Mouse (Mus musculus) spleen, adult 2 months (tissue): ENCODE results near the gene Rnasel. TPM values are rescaled to one million over a fixed set of nuclear protein-coding genes. Genes with fewer than 3 reads are reported as not detected.
A peak's percentile ranks its signal among the peaks of the same experiment; 100 is the strongest.

Experiments
- DNase-seq, 2 experiments: peaks; one replicate each; pipeline versions ENCODE4 v3.0.0 to v3.0.0-alpha.2; 2012 to 2021; ENCODE audit warnings: low spot score in 2 of 2, low read depth in 1 of 2
- H3K27ac ChIP-seq: fragments of 200-500 bp; 2 replicates; pipeline ENCODE4 v1.5.1; 2012; ENCODE audit warnings: low read length, inconsistent platforms; ENCODE audit not compliant: insufficient read depth
- H3K27me3 ChIP-seq: fragments of 200-500 bp; 2 replicates; pipeline ENCODE4 v1.6.1; 2012; ENCODE audit warnings: mild to moderate bottlenecking, moderate library complexity, low read length, inconsistent platforms; ENCODE audit not compliant: control insufficient read depth, insufficient read depth
- H3K36me3 ChIP-seq: fragments of 200-500 bp; 2 replicates; pipeline ENCODE4 v1.6.1; 2012; ENCODE audit warnings: mild to moderate bottlenecking, low read length, inconsistent platforms; ENCODE audit not compliant: control insufficient read depth, insufficient read depth
- H3K4me1 ChIP-seq: fragments of 200-500 bp; 2 replicates; pipeline ENCODE4 v1.6.1; 2011; ENCODE audit warnings: inconsistent platforms; ENCODE audit not compliant: control insufficient read depth, insufficient read depth, insufficient read length
- H3K4me3 ChIP-seq: fragments of 200-500 bp; 2 replicates; pipeline ENCODE4 v1.5.1; 2011; ENCODE audit warnings: mild to moderate bottlenecking, inconsistent platforms; ENCODE audit not compliant: insufficient read depth, insufficient read length; ENCODE audit errors: extremely low read depth
- CTCF ChIP-seq: fragments of 200-500 bp; IDR thresholded peaks from 2 replicates; pipeline ENCODE4 v1.5.1; 2011; ENCODE audit warnings: mild to moderate bottlenecking, inconsistent platforms; ENCODE audit not compliant: insufficient read depth, insufficient read length, insufficient replicate concordance; ENCODE audit errors: extremely low read depth
- POLR2A ChIP-seq: fragments of 200-500 bp; IDR thresholded peaks from 2 replicates; pipeline ENCODE4 v1.6.1; 2011; ENCODE audit warnings: low read depth, low read length, inconsistent platforms
- WGBS: fragments of 180-500 bp; shearing (Covaris S2); methylation state at CpG from one replicate; pipeline ENCODE4 v1.1.7; 2018; 5-methylcytosine and 5-hydroxymethylcytosine counted together
- polyA plus RNA-seq: library from polyadenylated mRNA; depleted of rRNA; stranded (reverse); fragments of >200 nt; gene quantifications from 2 replicates; pipeline ENCODE4 v1.2.3, GENCODE M21; 2012

Gene Rnasel
- polyA plus RNA-seq, 1 experiment: 7.0 TPM

DNA sequence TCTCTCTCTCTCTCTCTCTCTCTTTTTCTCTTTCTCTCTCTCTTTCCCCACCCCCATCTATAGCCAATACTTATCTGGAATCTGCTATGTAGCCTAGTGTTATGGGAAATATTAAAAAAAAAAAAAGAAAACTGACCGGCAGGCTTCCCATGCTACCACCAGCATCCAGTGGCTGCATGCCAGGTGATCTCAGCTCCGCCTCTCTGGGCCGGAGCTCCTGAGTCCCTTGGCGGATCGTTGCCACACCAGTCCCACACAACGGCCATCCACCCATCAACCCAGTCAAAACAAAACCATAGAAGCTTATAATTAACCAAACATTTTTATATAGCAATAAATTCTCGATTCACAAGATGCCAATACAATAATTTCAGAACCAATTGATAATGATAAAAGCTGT, 28.3 kb upstream of the Rnasel start:
- 83% methylated on average over 7 of the region's 7 CpGs for WGBS
- Histone ChIP-seq H3K27me3 (no peaks in the 10 kb centered on the region), H3K4me3 (no peak overlapping the region), H3K4me1 (no peaks in the 10 kb centered on the region), H3K36me3 (no peaks in the 10 kb centered on the region), H3K27ac (no peak overlapping the region)
- no peak for DNase-seq
- TF ChIP-seq POLR2A (no peak), CTCF (no peak)

- Histone ChIP-seq H3K27ac (no peak overlapping the region), H3K36me3 (no peaks in the 10 kb centered on the region), H3K27me3 (no peaks in the 10 kb centered on the region), H3K4me1 (no peaks in the 10 kb centered on the region), H3K4me3 (no peak overlapping the region)
- TF ChIP-seq POLR2A: no peak
- TF ChIP-seq CTCF: no peak
- 89% methylated on average over 9 of the region's 9 CpGs for WGBS
- DNase-seq: no peak
These were observed 27.5 kb upstream of the Rnasel start for GRCm38 (mm10) chr1:153721565-153722310.

GRCm38 (mm10) chr1:153723426-153723825, 25.8 kb upstream of the Rnasel start:
- WGBS: 70% methylated on average over 9 of the region's 9 CpGs
- Histone ChIP-seq H3K27ac (no peak overlapping the region), H3K27me3 (no peaks in the 10 kb centered on the region), H3K4me3 (no peak overlapping the region), H3K4me1 (no peaks in the 10 kb centered on the region), H3K36me3 (no peaks in the 10 kb centered on the region)
- DNase-seq: peak in 1 of 2 experiments; percentile 4
- no peak for TF ChIP-seq POLR2A
- TF ChIP-seq CTCF: no peak

GRCm38 (mm10) chr1:153726636-153727035, 22.6 kb upstream of the Rnasel start:
- H3K4me1 ChIP-seq: no peaks in the 10 kb centered on the region
- H3K36me3 ChIP-seq: no peaks in the 10 kb centered on the region
- H3K4me3 ChIP-seq: no peak overlapping the region
- H3K27ac ChIP-seq: no peak overlapping the region
- H3K27me3 ChIP-seq: no peaks in the 10 kb centered on the region
- TF ChIP-seq CTCF (no peak), POLR2A (no peak)
- WGBS: 93% methylated on average over 16 of the region's 16 CpGs
- DNase-seq: no peak

DNA sequence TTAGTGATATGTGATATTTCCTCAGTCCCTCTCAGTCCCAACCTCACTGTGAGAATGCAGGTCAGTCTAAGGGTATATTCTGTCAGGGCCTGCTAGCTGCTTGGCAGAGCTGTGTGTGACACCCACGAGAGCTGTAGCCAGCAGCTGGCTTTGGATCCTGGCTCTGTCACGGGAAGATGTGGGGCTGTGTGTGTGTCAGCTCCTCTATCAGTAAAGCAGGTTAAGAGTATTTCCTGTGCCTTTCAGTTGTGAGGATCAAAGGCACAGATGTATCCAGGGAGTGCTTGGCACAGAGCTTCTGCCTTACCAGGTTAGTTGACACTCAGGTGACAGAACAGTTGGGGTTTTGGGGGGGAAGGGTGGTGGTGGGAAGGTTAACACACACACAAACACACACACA, 19.4 kb upstream of the Rnasel start:
- H3K27ac ChIP-seq: no peak overlapping the region
- 68% methylated on average over 2 of the region's 2 CpGs for WGBS
- no peak for TF ChIP-seq CTCF
- no peak for TF ChIP-seq POLR2A
- DNase-seq: no peak
- H3K4me1 ChIP-seq: no peaks in the 10 kb centered on the region
- no peak overlapping the region for H3K4me3 ChIP-seq
- no peaks in the 10 kb centered on the region for H3K27me3 ChIP-seq
- no peaks in the 10 kb centered on the region for H3K36me3 ChIP-seq

DNA sequence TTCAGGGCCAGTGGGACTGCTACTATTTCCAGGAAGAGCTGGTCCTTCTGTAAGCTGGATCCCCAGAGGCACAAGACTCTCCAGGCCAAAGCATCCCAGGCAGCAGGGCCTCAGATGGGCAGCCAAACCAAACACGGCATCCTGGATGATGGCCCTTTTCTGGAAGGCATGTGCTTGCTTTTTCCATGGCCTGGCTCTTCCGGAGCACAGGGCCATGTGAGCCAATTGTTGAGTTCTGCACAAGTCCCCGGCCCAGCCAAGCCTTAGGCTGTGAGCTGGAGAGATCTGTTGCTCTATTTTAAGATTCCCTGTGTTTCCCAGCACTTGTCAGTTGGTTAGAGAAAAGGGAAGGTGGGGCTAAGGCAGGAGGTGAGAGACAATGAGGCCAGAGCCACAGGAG, 18.6 kb upstream of the Rnasel start:
- H3K27me3 ChIP-seq: no peaks in the 10 kb centered on the region
- H3K36me3 ChIP-seq: no peaks in the 10 kb centered on the region
- WGBS: 73% methylated on average over 3 of the region's 3 CpGs
- H3K4me1 ChIP-seq: no peaks in the 10 kb centered on the region
- TF ChIP-seq CTCF (no peak), POLR2A (no peak)
- no peak overlapping the region for H3K27ac ChIP-seq
- DNase-seq: no peak
- H3K4me3 ChIP-seq: no peak overlapping the region

- no peak for DNase-seq
- TF ChIP-seq POLR2A (no peak), CTCF (no peak)
- 73% methylated on average over 9 of the region's 9 CpGs for WGBS
- H3K4me3 ChIP-seq: no peak overlapping the region
- no peaks in the 10 kb centered on the region for H3K36me3 ChIP-seq
- no peaks in the 10 kb centered on the region for H3K27me3 ChIP-seq
- no peaks in the 10 kb centered on the region for H3K4me1 ChIP-seq
- no peak overlapping the region for H3K27ac ChIP-seq
These were observed 16.0 kb upstream of the Rnasel start for GRCm38 (mm10) chr1:153733181-153733580.
